22 mouse cellular contexts compared by ENCODE assay signal in the genomic region with DNA sequence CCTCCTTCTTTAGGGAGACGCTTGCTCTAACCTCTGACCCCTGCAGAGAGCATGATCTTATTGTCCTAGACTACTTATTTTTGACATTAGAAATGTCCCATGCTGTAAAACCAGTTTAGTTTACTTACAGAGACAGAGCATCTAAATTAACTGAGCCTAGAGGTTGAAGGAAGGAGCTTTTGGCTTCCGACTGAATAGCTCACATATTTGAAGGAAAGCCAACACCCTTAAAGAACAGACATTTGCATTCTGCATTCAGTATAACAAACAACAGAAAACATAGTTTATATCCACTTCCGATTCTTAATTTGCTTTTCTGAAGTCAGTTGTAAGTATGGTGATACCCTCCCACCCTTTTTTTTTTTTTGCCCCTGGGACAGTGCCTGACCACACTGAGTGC.
A peak's percentile ranks its signal among the peaks of the same experiment; 100 is the strongest.
DNase-seq lines count a peak whose midpoint lies in the region; ATAC-seq and TF ChIP-seq lines count a peak whose summit lies in the region.
"Had no signal": no experiment of that assay in that cellular context is flagged by ENCODE, and none has a peak within 500 bp of the region (broad histone marks: within the 10 kb centered on the region; RNA-seq: fewer than 3 reads in every experiment).

No protein-coding gene starts in this region.

- no peak for DNase-seq in kidney, adult 2 months
- no peak for DNase-seq in lung, postnatal 14 days
- DNase-seq in Muller cell, postnatal 12 days (ENCODE audit: inconsistent ontology term) = peak; percentile 38
- DNase-seq: adrenal gland, postnatal 10 days; adrenal gland, postnatal 36 days; cerebellum, adult 11 months; cerebellum, adult 8-10 months; cerebellum, postnatal 10 days; cerebellum, postnatal 36 days; embryo, embryonic 11 days; gastrocnemius, postnatal 25 days; heart, adult 18-20 months had no signal

- no peak overlapping the region for H3K4me2 ChIP-seq in kidney, embryonic 16.5 days (replicated peaks; ENCODE audit: low read depth, low read length)
- no peak overlapping the region for H3K4me2 ChIP-seq in lung, embryonic 16.5 days (ENCODE audit: low read depth, low read length)
- H3K4me2 ChIP-seq in hindbrain, embryonic 13.5 days = no peak overlapping the region
- H3K4me2 ChIP-seq: embryonic facial prominence, embryonic 15.5 days; heart, embryonic 11.5 days; hindbrain, embryonic 12.5 days; intestine, embryonic 15.5 days had no signal

- H3K27ac ChIP-seq in kidney, embryonic 16.5 days (ENCODE audit: low read length) = 0 out of 2 replicates have a peak overlapping the region, but pooled peaks have one; percentile 0
- no peak overlapping the region for H3K27ac ChIP-seq in kidney, adult 2 months (ENCODE audit: insufficient read depth, low read depth, low read length)
- H3K27ac ChIP-seq in lung, embryonic 16.5 days (ENCODE audit: low read length) = no peak overlapping the region
- no peak overlapping the region for H3K27ac ChIP-seq in hindbrain, embryonic 13.5 days
- H3K27ac ChIP-seq: embryonic facial prominence, embryonic 15.5 days; hindbrain, embryonic 12.5 days; intestine, embryonic 15.5 days had no signal

- no peaks in the 10 kb centered on the region for H3K27me3 ChIP-seq in kidney, embryonic 16.5 days (ENCODE audit: insufficient read depth, low read length)
- H3K27me3 ChIP-seq in kidney, adult 2 months (replicated peaks; ENCODE audit: control insufficient read depth, insufficient read depth, low read length) = no peaks in the 10 kb centered on the region
- H3K27me3 ChIP-seq in lung, embryonic 16.5 days (ENCODE audit: control insufficient read depth, insufficient read depth, low read depth, low read length) = no peaks in the 10 kb centered on the region
- no peaks in the 10 kb centered on the region for H3K27me3 ChIP-seq in hindbrain, embryonic 13.5 days
- H3K27me3 ChIP-seq: embryonic facial prominence, embryonic 15.5 days; hindbrain, embryonic 12.5 days had no signal

- TF ChIP-seq CTCF in kidney, adult 2 months (conservative IDR thresholded peaks at IDR 0.05; ENCODE audit: insufficient read depth, insufficient read length, low read depth, low read length) = no peak

- no peak overlapping the region for H3K4me3 ChIP-seq in kidney, embryonic 16.5 days (ENCODE audit: low read length)
- no peak overlapping the region for H3K4me3 ChIP-seq in kidney, adult 2 months (ENCODE audit: insufficient read depth, low read depth, low read length)
- H3K4me3 ChIP-seq in lung, embryonic 16.5 days (ENCODE audit: low read length) = no peak overlapping the region
- no peak overlapping the region for H3K4me3 ChIP-seq in hindbrain, embryonic 13.5 days
- H3K4me3 ChIP-seq: embryonic facial prominence, embryonic 15.5 days; hindbrain, embryonic 12.5 days; intestine, embryonic 15.5 days had no signal

- 0 out of 2 replicates have a peak, but pooled peaks have one; percentile 35 for ATAC-seq in kidney, embryonic 16.5 days (ENCODE audit: low FRiP score, low TSS enrichment)
- peak; percentile 56 for ATAC-seq in lung, embryonic 16.5 days (ENCODE audit: low read depth)
- no peak for ATAC-seq in hindbrain, embryonic 13.5 days (ENCODE audit: low FRiP score)
- ATAC-seq: forebrain, embryonic 14.5 days; hindbrain, embryonic 16.5 days; intestine, embryonic 15.5 days; Patski had no signal

- peaks cover 4% of the 10 kb centered on the region; the same call in 1 of the 2 replicates for H3K9me3 ChIP-seq in kidney, embryonic 16.5 days (ENCODE audit: low read length)
- no peaks in the 10 kb centered on the region for H3K9me3 ChIP-seq in lung, embryonic 16.5 days (ENCODE audit: control insufficient read depth, low read length)
- no peaks in the 10 kb centered on the region for H3K9me3 ChIP-seq in hindbrain, embryonic 13.5 days
- H3K9me3 ChIP-seq: embryonic facial prominence, embryonic 15.5 days; hindbrain, embryonic 12.5 days; intestine, embryonic 15.5 days had no signal

- H3K4me1 ChIP-seq in kidney, embryonic 16.5 days (ENCODE audit: insufficient read depth, low read length) = peaks cover under 1% of the 10 kb centered on the region; the same call in 1 of the 2 replicates
- no peaks in the 10 kb centered on the region for H3K4me1 ChIP-seq in kidney, adult 2 months (ENCODE audit: control insufficient read depth, insufficient read depth, low read length)
- peaks cover 12% of the 10 kb centered on the region for H3K4me1 ChIP-seq in lung, embryonic 16.5 days (replicated peaks; ENCODE audit: control insufficient read depth, insufficient read depth, low read length)
- H3K4me1 ChIP-seq in hindbrain, embryonic 13.5 days (replicated peaks) = 0 out of 2 replicates have a peak, but pooled peaks cover 3% of the 10 kb centered on the region
- H3K4me1 ChIP-seq: embryonic facial prominence, embryonic 15.5 days; hindbrain, embryonic 12.5 days; intestine, embryonic 15.5 days had no signal

- 56% methylated on average over 3 of the region's 3 CpGs for WGBS in kidney, embryonic 16.5 days
- WGBS in kidney, adult 2 months = 49% methylated on average over 3 of the region's 3 CpGs
- WGBS in lung, embryonic 16.5 days = 46% methylated on average over 3 of the region's 3 CpGs
- 75% methylated on average over 3 of the region's 3 CpGs for WGBS in hindbrain, embryonic 13.5 days

- no peaks in the 10 kb centered on the region for H3K36me3 ChIP-seq in kidney, embryonic 16.5 days (ENCODE audit: insufficient read depth, low read length)
- no peaks in the 10 kb centered on the region for H3K36me3 ChIP-seq in kidney, adult 2 months (ENCODE audit: control insufficient read depth, insufficient read depth, low read length)
- no peaks in the 10 kb centered on the region for H3K36me3 ChIP-seq in lung, embryonic 16.5 days (ENCODE audit: control insufficient read depth, insufficient read depth, low read length)
- H3K36me3 ChIP-seq in hindbrain, embryonic 13.5 days = no peaks in the 10 kb centered on the region
- H3K36me3 ChIP-seq: embryonic facial prominence, embryonic 15.5 days; hindbrain, embryonic 12.5 days; intestine, embryonic 15.5 days had no signal

- H3K9ac ChIP-seq in kidney, embryonic 16.5 days (replicated peaks; ENCODE audit: low read length) = no peak overlapping the region
- H3K9ac ChIP-seq in lung, embryonic 16.5 days (ENCODE audit: low read length) = no peak overlapping the region
- no peak overlapping the region for H3K9ac ChIP-seq in hindbrain, embryonic 13.5 days
- H3K9ac ChIP-seq: embryonic facial prominence, embryonic 15.5 days; hindbrain, embryonic 12.5 days; intestine, embryonic 15.5 days had no signal

- TF ChIP-seq POLR2A in kidney, adult 2 months (IDR thresholded peaks at IDR 0.05; ENCODE audit: low read depth, low read length) = no peak
